Mouse (Mus musculus): ENCODE data around the gene Whamm.

Gene Whamm

GRCm38 (mm10) chr7:81571108-81571940 is at the start of gene Whamm:
TSS of gene Whamm (plus strand) at chr7:81571266.
- DNase-seq = peak; percentile 92

GRCm38 (mm10) chr7:81523008-81523662 is 47.9 kb upstream of the Whamm start:
- peak; percentile 90 for DNase-seq

GRCm38 (mm10) chr7:81523663-81524017 is 47.4 kb upstream of the Whamm start:
- DNase-seq = no peak

DNA sequence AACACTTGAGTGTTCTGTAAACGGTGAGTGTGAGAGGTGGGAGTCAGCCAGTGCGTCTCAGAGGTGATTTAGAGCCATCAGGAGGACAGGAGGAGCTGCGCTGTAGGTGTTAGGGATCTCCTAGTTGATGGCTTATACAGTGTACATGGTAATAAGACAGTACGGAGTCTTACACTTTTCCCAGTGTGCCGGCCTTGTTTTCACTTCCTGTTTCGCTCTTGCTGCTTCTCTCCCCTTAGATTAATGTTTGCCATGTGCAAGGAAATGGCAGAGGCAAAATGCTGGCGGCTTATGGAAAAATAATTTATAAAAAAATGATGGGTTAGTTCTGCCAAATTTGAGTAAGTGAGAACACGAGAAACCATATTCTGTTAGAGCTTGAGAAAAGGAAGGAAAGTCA is 42.1 kb upstream of the Whamm start:
- no peak for DNase-seq

GRCm38 (mm10) chr7:81531462-81531861 is 39.6 kb upstream of the Whamm start:
- no peak for DNase-seq

- DNase-seq = no peak
Observed at GRCm38 (mm10) chr7:81536478-81536877, 34.6 kb upstream of the Whamm start.

DNA sequence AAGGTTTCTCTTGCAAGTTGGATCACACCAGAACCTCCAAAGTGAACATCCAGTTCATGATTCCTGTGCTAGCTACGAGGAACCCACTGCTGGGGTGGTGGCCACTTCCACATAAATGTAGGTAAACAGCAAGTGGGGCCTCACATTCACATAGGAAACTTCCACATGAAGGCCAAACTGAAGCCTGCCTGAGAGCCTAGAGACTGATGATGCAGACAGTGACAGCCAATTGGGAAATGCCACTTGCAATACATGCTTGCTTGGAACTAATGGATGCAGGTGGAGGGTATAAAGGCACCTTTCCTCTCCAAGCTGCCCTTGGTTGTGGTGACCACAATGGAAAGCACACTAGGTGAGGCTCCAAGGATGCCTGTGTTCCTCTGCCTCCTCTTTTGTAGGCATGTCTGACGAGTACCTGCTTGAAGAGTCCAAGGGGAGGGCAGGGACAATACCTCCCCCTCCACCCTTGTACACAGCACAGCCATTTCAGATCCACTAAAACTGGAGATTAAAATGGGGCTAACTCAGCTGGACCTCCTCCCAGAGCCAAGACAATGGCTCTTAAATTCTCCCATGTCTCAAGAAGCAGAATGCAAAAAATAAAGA is 32.9 kb upstream of the Whamm start:
- DNase-seq = peak; percentile 27

DNA sequence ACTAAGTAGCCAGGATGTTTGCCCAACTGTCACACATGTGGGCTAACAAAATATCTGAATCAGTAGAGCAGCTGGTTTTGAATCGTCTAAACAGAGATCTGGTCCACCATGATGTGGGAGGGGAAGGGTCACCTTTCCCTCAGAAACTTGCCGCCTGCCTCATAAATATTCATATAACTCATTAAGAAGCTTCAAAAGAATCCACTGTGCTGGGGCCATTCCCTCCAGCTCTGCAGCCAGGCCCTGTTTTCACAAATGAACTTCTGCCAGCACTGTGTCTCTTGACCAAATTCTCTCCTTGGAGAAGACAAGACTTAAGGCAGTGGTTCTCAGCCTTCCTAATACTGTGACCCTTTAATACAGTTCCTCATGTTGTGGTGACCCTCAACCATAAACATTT is 31.5 kb upstream of the Whamm start:
- no peak for DNase-seq

DNA sequence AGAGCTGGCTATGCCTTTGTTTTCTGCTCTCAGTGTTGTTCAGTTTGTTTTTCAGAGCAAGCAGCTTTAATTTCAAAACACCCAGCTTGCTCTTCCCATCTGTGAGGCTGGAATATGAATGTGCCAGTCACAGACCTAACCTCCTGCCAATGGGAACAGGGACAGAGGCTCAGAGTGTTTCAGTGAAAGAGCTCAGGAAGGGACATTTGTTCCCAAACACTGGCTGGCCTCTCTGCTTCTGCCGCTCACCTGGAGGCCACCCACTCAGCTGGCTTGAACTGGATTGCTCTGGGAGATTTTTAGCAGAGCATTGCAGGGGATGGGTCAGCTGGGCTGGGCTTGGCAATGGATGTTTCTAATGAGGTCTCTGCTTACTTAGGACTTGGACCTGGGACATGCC is 30.1 kb upstream of the Whamm start:
- no peak for DNase-seq

GRCm38 (mm10) chr7:81541924-81542524 is 29.0 kb upstream of the Whamm start:
- peak; percentile 58 for DNase-seq

DNA sequence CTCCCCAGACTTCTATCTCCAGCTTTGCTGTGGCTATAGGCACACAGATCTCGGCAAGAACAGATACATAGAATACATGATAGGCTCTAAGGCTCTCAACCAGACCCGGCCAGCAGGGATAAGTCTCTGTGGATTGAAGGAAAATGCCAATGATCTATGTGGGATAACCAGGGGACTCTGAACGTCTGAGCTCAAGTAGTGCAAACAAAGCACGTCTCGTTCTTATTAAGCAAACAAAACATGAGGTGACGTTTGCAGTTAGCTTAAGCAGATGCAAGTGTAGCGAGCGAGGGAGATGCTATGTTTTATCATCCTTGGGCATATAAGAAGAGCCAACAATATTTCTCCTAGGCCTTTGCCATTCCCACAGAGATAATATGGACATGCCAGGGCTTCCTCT is 28.1 kb upstream of the Whamm start:
- DNase-seq = no peak

- no peak for DNase-seq
Observed at GRCm38 (mm10) chr7:81548864-81549263, 22.2 kb upstream of the Whamm start.

DNA sequence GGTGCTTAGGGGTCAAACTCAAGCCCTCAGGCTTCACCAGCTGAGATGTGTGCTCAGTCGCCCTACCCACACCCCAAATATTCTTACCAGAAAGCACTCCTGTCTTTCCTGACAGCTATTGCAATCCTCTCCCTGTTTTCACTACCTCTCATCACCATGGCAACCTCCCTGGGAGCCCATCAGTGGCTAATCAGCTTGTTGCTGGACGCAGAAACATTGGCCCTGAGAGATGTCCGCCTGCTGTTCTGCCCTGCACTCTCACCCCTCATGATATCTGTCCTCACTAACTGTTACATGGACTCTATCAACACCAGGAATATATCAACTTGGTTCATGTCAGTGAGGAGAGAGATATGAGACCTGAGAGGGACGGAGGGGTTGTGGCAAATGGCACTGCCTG is 17.5 kb upstream of the Whamm start:
- no peak for DNase-seq

GRCm38 (mm10) chr7:81554369-81554768 is 16.7 kb upstream of the Whamm start:
- no peak for DNase-seq

GRCm38 (mm10) chr7:81556839-81557238 is 14.2 kb upstream of the Whamm start:
- no peak for DNase-seq

GRCm38 (mm10) chr7:81557252-81557984 is 13.6 kb upstream of the Whamm start:
- no peak for DNase-seq

- no peak for DNase-seq
Observed at GRCm38 (mm10) chr7:81557985-81558360, 13.1 kb upstream of the Whamm start.

- no peak for DNase-seq
Observed at GRCm38 (mm10) chr7:81559231-81559980, 11.7 kb upstream of the Whamm start.

DNA sequence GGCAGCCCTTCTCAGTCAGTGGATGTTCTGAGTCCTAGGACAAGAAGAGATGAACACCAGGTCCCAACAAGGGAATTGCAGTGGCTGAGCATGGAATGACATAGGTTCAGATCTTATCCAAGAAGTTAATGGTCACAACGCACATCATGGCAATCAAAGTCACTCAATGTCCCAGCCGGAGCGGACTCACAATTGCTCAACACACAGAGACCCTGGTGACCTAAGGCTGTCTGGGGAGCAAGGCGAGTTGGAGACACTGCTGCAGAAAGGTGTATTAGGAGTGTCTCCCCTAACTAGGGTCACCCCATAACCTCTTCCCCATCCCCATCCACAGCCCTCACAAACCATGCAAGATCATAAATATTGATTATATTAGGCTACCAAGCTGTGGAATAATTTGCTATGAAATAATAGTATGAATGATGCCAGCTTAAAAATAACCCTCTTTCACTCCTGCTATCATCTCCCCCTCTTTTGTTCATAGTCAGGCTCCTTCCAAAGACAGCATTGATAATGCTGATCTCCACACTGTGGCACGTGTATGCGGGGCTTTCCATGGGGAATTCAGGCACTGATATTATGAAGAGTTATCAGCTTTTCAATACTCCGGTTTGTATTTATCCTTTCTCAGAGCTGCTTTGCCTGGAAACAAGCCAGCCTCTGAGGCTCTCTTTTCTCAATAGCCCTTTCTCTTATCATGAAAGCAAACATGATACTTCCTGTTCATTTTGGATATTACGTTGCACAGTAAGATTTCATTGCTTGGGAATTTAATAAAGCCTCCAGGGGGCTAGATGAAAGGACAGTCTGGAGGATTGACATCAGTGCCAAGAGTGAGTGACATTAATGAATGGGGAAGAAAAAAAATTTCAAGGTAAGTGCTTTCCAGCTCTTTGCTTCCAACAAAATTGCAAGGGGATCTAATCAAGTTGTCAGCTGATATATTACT is 10.7 kb upstream of the Whamm start:
- DNase-seq = no peak

DNA sequence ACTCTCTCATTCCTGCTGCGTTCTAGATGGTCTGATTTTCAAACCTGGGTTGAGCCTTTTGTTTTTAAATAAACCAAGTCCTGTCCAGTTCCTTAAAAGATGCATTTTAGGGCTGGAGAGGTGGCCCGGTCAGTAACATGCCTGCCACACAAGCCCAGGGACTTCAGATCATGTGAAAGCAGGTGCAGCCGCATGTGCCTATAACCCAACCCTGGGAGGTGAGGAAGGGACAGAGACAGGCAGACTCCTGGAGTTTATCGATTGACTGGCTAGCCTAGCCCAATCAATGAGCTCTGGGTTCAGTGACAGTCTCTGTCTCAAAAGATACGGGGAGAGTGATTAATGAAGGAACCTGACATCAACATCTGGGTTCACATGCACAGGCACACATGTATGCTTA is 9.9 kb upstream of the Whamm start:
- no peak for DNase-seq

- DNase-seq = no peak
Observed at GRCm38 (mm10) chr7:81563506-81564015, 7.5 kb upstream of the Whamm start.

All from right cerebral cortex, postnatal 25 days (tissue).